Mouse (Mus musculus) ZHBTc4 (cell line): Measurements from ENCODE around the gene Prss32.

Experiments
- DNase-seq: peaks from one replicate; pipeline ENCODE4 v3.0.0-alpha.2; 2011; ENCODE audit warnings: low read depth, low spot score

Gene Prss32

GRCm38 (mm10) chr17:23843812-23844273 is at the start of gene Prss32, which contains the start of gene Prss41:
Gene Prss32 (plus strand): TSS chr17:23843855.
Gene Prss41 (minus strand): TSS chr17:23844172.
- peak; percentile 87 for DNase-seq

- peak; percentile 69 for DNase-seq
These were observed 48.3 kb upstream of the Prss32 start for GRCm38 (mm10) chr17:23795323-23795722.

GRCm38 (mm10) chr17:23797316-23797715 is 46.3 kb upstream of the Prss32 start:
- no peak for DNase-seq

- DNase-seq = no peak
These were observed 42.0 kb upstream of the Prss32 start for GRCm38 (mm10) chr17:23801627-23802026.

GRCm38 (mm10) chr17:23802746-23803365 is 40.8 kb upstream of the Prss32 start:
- DNase-seq = peak; percentile 100

GRCm38 (mm10) chr17:23803366-23804041 is 40.2 kb upstream of the Prss32 start:
- peak; percentile 98 for DNase-seq

- no peak for DNase-seq
These were observed 39.1 kb upstream of the Prss32 start for GRCm38 (mm10) chr17:23804426-23805085.

GRCm38 (mm10) chr17:23806867-23807266 is 36.8 kb upstream of the Prss32 start:
- peak; percentile 88 for DNase-seq

GRCm38 (mm10) chr17:23807918-23808317 is 35.7 kb upstream of the Prss32 start:
- no peak for DNase-seq

GRCm38 (mm10) chr17:23815641-23816040 is 28.0 kb upstream of the Prss32 start:
- no peak for DNase-seq

- DNase-seq = no peak
These were observed 25.1 kb upstream of the Prss32 start for GRCm38 (mm10) chr17:23818579-23818978.

- DNase-seq = no peak
These were observed 24.4 kb upstream of the Prss32 start for GRCm38 (mm10) chr17:23819235-23819634.

- no peak for DNase-seq
These were observed 22.9 kb upstream of the Prss32 start for GRCm38 (mm10) chr17:23820731-23821130.

GRCm38 (mm10) chr17:23822094-23822493 is 21.6 kb upstream of the Prss32 start:
- peak; percentile 57 for DNase-seq

- no peak for DNase-seq
These were observed 20.6 kb upstream of the Prss32 start for GRCm38 (mm10) chr17:23823018-23823417.

- DNase-seq = no peak
These were observed 20.0 kb upstream of the Prss32 start for GRCm38 (mm10) chr17:23823614-23824013.

GRCm38 (mm10) chr17:23825591-23825990 is 18.1 kb upstream of the Prss32 start:
- DNase-seq = no peak

GRCm38 (mm10) chr17:23828271-23829001 is 15.2 kb upstream of the Prss32 start:
- peak; percentile 90 for DNase-seq

GRCm38 (mm10) chr17:23829064-23829619 is 14.5 kb upstream of the Prss32 start, which contains the start of gene Elob:
Gene Elob (minus strand): TSS chr17:23829136.
- peak; percentile 91 for DNase-seq

GRCm38 (mm10) chr17:23831201-23831600 is 12.5 kb upstream of the Prss32 start:
- no peak for DNase-seq

GRCm38 (mm10) chr17:23836006-23836575 is 7.6 kb upstream of the Prss32 start, which contains the start of gene Prss33:
Gene Prss33 (minus strand): TSS chr17:23836056.
- DNase-seq = no peak
